Mouse (Mus musculus): Measurements from ENCODE around the gene Syne1.

The Syne1 gene

GRCm38 (mm10) chr10:5551382-5551781 lies at the start of gene Syne1:
Syne1 (minus strand) TSS chr10:5551482.
- no peak for DNase-seq

GRCm38 (mm10) chr10:5600123-5600522 lies 48.8 kb upstream of the Syne1 start:
- peak in 1 of 2 experiments; percentile 66 for DNase-seq

GRCm38 (mm10) chr10:5596559-5596958 lies 45.3 kb upstream of the Syne1 start:
- DNase-seq, result no peak

GRCm38 (mm10) chr10:5594457-5594856 lies 43.2 kb upstream of the Syne1 start:
- DNase-seq, result no peak

- DNase-seq, result peak in 1 of 2 experiments; percentile 16
These were observed 42.2 kb upstream of the Syne1 start, which contains the start of gene Myct1 for GRCm38 (mm10) chr10:5593464-5593863. Myct1 (plus strand) TSS chr10:5593775.

GRCm38 (mm10) chr10:5591996-5592395 lies 40.7 kb upstream of the Syne1 start:
- DNase-seq, result peak; percentile 26 to 34

GRCm38 (mm10) chr10:5591061-5591460 lies 39.8 kb upstream of the Syne1 start:
- DNase-seq, result no peak

GRCm38 (mm10) chr10:5573328-5573727 lies 22.0 kb upstream of the Syne1 start:
- no peak for DNase-seq

- no peak for DNase-seq
These were observed 20.1 kb upstream of the Syne1 start for GRCm38 (mm10) chr10:5571332-5571731.

GRCm38 (mm10) chr10:5570059-5570458 lies 18.8 kb upstream of the Syne1 start:
- DNase-seq, result no peak

- DNase-seq, result no peak
These were observed 17.7 kb upstream of the Syne1 start for GRCm38 (mm10) chr10:5568991-5569390.

GRCm38 (mm10) chr10:5561706-5562105 lies 10.4 kb upstream of the Syne1 start:
- DNase-seq, result no peak

GRCm38 (mm10) chr10:5560526-5560925 lies 9.2 kb upstream of the Syne1 start:
- DNase-seq, result no peak

- DNase-seq, result no peak
These were observed 7.5 kb upstream of the Syne1 start for GRCm38 (mm10) chr10:5558808-5559207.

- DNase-seq, result peak in 1 of 2 experiments; percentile 25
These were observed 3.7 kb upstream of the Syne1 start for GRCm38 (mm10) chr10:5554941-5555340.

GRCm38 (mm10) chr10:5550168-5551021 lies 887 bp downstream of the Syne1 start:
- peak; percentile 49 to 63 for DNase-seq

- peak in 1 of 2 experiments; percentile 9 for DNase-seq
These were observed 1.5 kb downstream of the Syne1 start for GRCm38 (mm10) chr10:5549871-5550167.

- DNase-seq, result peak in 1 of 2 experiments; percentile 7
These were observed 2.6 kb downstream of the Syne1 start for GRCm38 (mm10) chr10:5548651-5549050.

- DNase-seq, result no peak
These were observed 3.5 kb downstream of the Syne1 start for GRCm38 (mm10) chr10:5547769-5548168.

GRCm38 (mm10) chr10:5546428-5546827 lies 4.9 kb downstream of the Syne1 start:
- DNase-seq, result no peak

GRCm38 (mm10) chr10:5528284-5528683 lies 23.0 kb downstream of the Syne1 start:
- DNase-seq, result peak in 1 of 2 experiments; percentile 27

- no peak for DNase-seq
These were observed 23.6 kb downstream of the Syne1 start for GRCm38 (mm10) chr10:5527634-5528033.

GRCm38 (mm10) chr10:5522904-5523303 lies 28.4 kb downstream of the Syne1 start:
- DNase-seq, result no peak

- no peak for DNase-seq
These were observed 29.0 kb downstream of the Syne1 start for GRCm38 (mm10) chr10:5522276-5522675.

GRCm38 (mm10) chr10:5520695-5521094 lies 30.6 kb downstream of the Syne1 start:
- DNase-seq, result no peak
